Mouse (Mus musculus): Measurements from ENCODE around the gene Pabpc1l. TPM values are rescaled to one million over a fixed set of nuclear protein-coding genes. Genes with fewer than 3 reads are reported as not detected.

Gene Pabpc1l
- total and polyA plus RNA-seq, 3 experiments, result 0.47 to 0.96 (median 0.76) TPM

GRCm38 (mm10) chr2:164036520-164037019 is 11.3 kb downstream of the Pabpc1l start:
- dilution Hi-C loops (cut with MboI; ENCODE audit: extremely low pct_ligation_motif_present, extremely low pct_unique_long_range_greater_than_20kb, low sequenced_read_pairs) (no loop called here), in situ Hi-C loops (cut with MboI; ENCODE audit: low pct_ligation_motif_present, low pct_unique_long_range_greater_than_20kb, low sequenced_read_pairs) (no loop called here)
- H3K36me3 ChIP-seq (replicated peaks in 1 of 2; ENCODE audit: control insufficient read depth in 1 of 2, insufficient read depth in 1 of 2, low read length in 1 of 2), result peaks cover 0 to 2% of the 10 kb centered on the region in 2 experiments
- H3K4me1 ChIP-seq (ENCODE audit: control insufficient read depth in 1 of 2, insufficient read depth in 2 of 2), result peaks cover 0 to 5% of the 10 kb centered on the region in 2 experiments; a peak in 1 of 4 replicates
- H3K9me3 ChIP-seq (replicated peaks; ENCODE audit: low read length), result peaks cover 4% of the 10 kb centered on the region
- no peaks in the 10 kb centered on the region for H3K27me3 ChIP-seq (replicated peaks)
- H3K27ac ChIP-seq (ENCODE audit: insufficient read depth, low read depth), result no peak overlapping the region
- H3K79me2 ChIP-seq (replicated peaks; ENCODE audit: control insufficient read depth, extremely low read depth, insufficient read depth, poor library complexity, severe bottlenecking), result no peaks in the 10 kb centered on the region
- no peak overlapping the region for H3K4me3 ChIP-seq (replicated peaks in 1 of 3; ENCODE audit: low read depth in 2 of 3, low read length in 2 of 3, poor library complexity in 1 of 3)
- H3K9ac ChIP-seq (ENCODE audit: insufficient read depth, low read depth), result no peak overlapping the region
- TF ChIP-seq CHD2 (IDR thresholded peaks at IDR 0.05; ENCODE audit: low read length) (no peak), BHLHE40 (IDR thresholded peaks at IDR 0.05; ENCODE audit: low read depth, low read length) (no peak), SMC3 (IDR thresholded peaks at IDR 0.05; ENCODE audit: low read depth, low read length) (peak; percentile 20; the same call in 1 of the 2 replicates), ZKSCAN1 (IDR thresholded peaks at IDR 0.05; ENCODE audit: borderline replicate concordance, low read depth, low read length) (no peak), TBP (conservative IDR thresholded peaks at IDR 0.05; ENCODE audit: low read depth, low read length) (no peak), POLR2AphosphoS2 (IDR thresholded peaks at IDR 0.05; ENCODE audit: low read depth, low read length) (no peak), MEF2A (IDR thresholded peaks at IDR 0.05; ENCODE audit: borderline replicate concordance, low read depth, low read length) (no peak), ZNF384 (IDR thresholded peaks at IDR 0.05; ENCODE audit: low read depth, low read length) (no peak), RAD21 (IDR thresholded peaks at IDR 0.05; ENCODE audit: low read depth, low read length) (peak; percentile 13), CHD1 (IDR thresholded peaks at IDR 0.05; ENCODE audit: low read depth, low read length) (no peak), MYC (IDR thresholded peaks at IDR 0.05; ENCODE audit: low read depth, low read length) (no peak), CTCF (conservative IDR thresholded peaks at IDR 0.05 in 1 of 2, IDR thresholded peaks at IDR 0.05 in 1 of 2; ENCODE audit: low read depth in 2 of 2, low read length in 2 of 2) (peak; percentile 11 to 52; a peak in 2 of 4 replicates), PAX5 (IDR thresholded peaks at IDR 0.05; ENCODE audit: low read length) (no peak), HCFC1 (IDR thresholded peaks at IDR 0.05; ENCODE audit: low read depth, low read length) (no peak), NELFE (IDR thresholded peaks at IDR 0.05; ENCODE audit: low read depth, low read length) (no peak), KAT2A (IDR thresholded peaks at IDR 0.05; ENCODE audit: insufficient replicate concordance, low read length) (no peak), ETS1 (conservative IDR thresholded peaks at IDR 0.05; ENCODE audit: low read depth, low read length) (no peak)
- no peak for DNase-seq (ENCODE audit: extremely low read depth)
- no peak overlapping the region for H3K4me2 ChIP-seq (ENCODE audit: insufficient read depth, low read depth, poor library complexity, severe bottlenecking)

DNA sequence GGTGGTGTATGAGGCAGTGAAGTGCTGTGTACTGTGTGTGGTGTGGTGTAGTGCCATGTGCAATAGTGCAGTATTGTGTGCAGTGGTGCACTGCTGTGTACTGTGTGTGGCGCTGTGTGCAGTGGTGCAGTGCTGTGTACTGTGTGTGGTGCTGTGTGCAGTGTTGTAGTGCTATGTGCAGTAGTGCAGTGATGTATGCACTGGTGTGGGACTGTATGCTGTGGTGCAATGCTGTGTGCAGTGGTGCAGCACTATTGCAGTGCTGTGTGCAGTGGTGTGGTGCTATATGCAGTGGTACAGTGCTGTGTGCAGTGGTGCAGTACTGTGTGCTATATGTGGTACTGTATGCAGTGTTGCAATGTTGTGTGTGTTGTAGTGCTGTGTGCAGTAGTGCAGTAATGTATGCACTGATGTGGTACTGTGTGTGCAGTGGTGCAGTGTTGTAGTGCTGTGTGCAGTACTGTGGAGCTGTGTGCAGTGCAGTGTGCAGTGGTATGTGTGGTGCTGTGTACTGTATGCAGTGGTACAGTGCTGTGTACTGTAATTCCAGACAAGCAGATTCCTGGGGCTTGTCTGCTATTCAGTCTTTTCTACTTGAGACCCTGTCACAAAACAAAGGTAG is 13.3 kb downstream of the Pabpc1l start:
- Histone ChIP-seq H3K36me3 (replicated peaks in 1 of 2; ENCODE audit: control insufficient read depth in 1 of 2, insufficient read depth in 1 of 2, low read length in 1 of 2) (peaks cover 0 to 2% of the 10 kb centered on the region in 2 experiments), H3K9ac (ENCODE audit: insufficient read depth, low read depth) (no peak overlapping the region), H3K4me1 (ENCODE audit: control insufficient read depth in 1 of 2, insufficient read depth in 2 of 2) (peaks cover 0 to 5% of the 10 kb centered on the region in 2 experiments; a peak in 1 of 4 replicates), H3K79me2 (replicated peaks; ENCODE audit: control insufficient read depth, extremely low read depth, insufficient read depth, poor library complexity, severe bottlenecking) (no peaks in the 10 kb centered on the region), H3K27me3 (replicated peaks) (no peaks in the 10 kb centered on the region), H3K9me3 (replicated peaks; ENCODE audit: low read length) (no peaks in the 10 kb centered on the region), H3K27ac (ENCODE audit: insufficient read depth, low read depth) (no peak overlapping the region), H3K4me3 (replicated peaks in 1 of 3; ENCODE audit: low read depth in 2 of 3, low read length in 2 of 3, poor library complexity in 1 of 3) (peak overlapping the region in 1 of 3 experiments; percentile 5), H3K4me2 (ENCODE audit: insufficient read depth, low read depth, poor library complexity, severe bottlenecking) (no peak overlapping the region)
- in situ Hi-C loops (cut with MboI; ENCODE audit: low pct_ligation_motif_present, low pct_unique_long_range_greater_than_20kb, low sequenced_read_pairs), result no loop called here
- dilution Hi-C loops (cut with MboI; ENCODE audit: extremely low pct_ligation_motif_present, extremely low pct_unique_long_range_greater_than_20kb, low sequenced_read_pairs), result no loop called here
- TF ChIP-seq MXI1 (IDR thresholded peaks at IDR 0.05; ENCODE audit: low read depth, low read length) (no peak), ELF1 (IDR thresholded peaks at IDR 0.05; ENCODE audit: low read depth, low read length) (no peak), CHD2 (IDR thresholded peaks at IDR 0.05; ENCODE audit: low read length) (no peak), POLR2AphosphoS2 (IDR thresholded peaks at IDR 0.05; ENCODE audit: low read depth, low read length) (no peak), ZMIZ1 (IDR thresholded peaks at IDR 0.05; ENCODE audit: low read depth, low read length) (no peak), SMC3 (IDR thresholded peaks at IDR 0.05; ENCODE audit: low read depth, low read length) (no peak), ETS1 (conservative IDR thresholded peaks at IDR 0.05; ENCODE audit: low read depth, low read length) (no peak), KAT2A (IDR thresholded peaks at IDR 0.05; ENCODE audit: insufficient replicate concordance, low read length) (no peak), CTCF (conservative IDR thresholded peaks at IDR 0.05 in 1 of 2, IDR thresholded peaks at IDR 0.05 in 1 of 2; ENCODE audit: low read depth in 2 of 2, low read length in 2 of 2) (no peak), MEF2A (IDR thresholded peaks at IDR 0.05; ENCODE audit: borderline replicate concordance, low read depth, low read length) (no peak), MAFK (IDR thresholded peaks at IDR 0.05; ENCODE audit: insufficient replicate concordance, low read length) (no peak), ZC3H11A (IDR thresholded peaks at IDR 0.05; ENCODE audit: low read depth, low read length) (no peak), TCF12 (IDR thresholded peaks at IDR 0.05; ENCODE audit: low read depth, low read length) (no peak), USF2 (conservative IDR thresholded peaks at IDR 0.05; ENCODE audit: low read depth, low read length) (no peak), MAZ (IDR thresholded peaks at IDR 0.05; ENCODE audit: low read depth, low read length) (no peak), NRF1 (IDR thresholded peaks at IDR 0.05; ENCODE audit: low read depth, low read length) (no peak), JUND (conservative IDR thresholded peaks at IDR 0.05; ENCODE audit: low read depth, low read length) (no peak), PAX5 (IDR thresholded peaks at IDR 0.05; ENCODE audit: low read length) (no peak)
- DNase-seq (ENCODE audit: extremely low read depth), result no peak

Measured in CH12.LX (cell line).